Mouse (Mus musculus) CD4-positive, CD25-positive, alpha-beta regulatory T cell, adult 2 months (primary cell): ENCODE measurements around the gene Moxd1.

ENCODE experiments used
- DNase-seq: peaks from one replicate; pipeline ENCODE4 v3.0.0-alpha.2; 2012; ENCODE audit warnings: low read depth, low spot score

Moxd1 gene

GRCm38 (mm10) chr10:24223449-24224143 lies at the start of gene Moxd1:
Gene Moxd1, plus strand, starts transcription at chr10:24223517.
- DNase-seq = peak; percentile 3

DNA sequence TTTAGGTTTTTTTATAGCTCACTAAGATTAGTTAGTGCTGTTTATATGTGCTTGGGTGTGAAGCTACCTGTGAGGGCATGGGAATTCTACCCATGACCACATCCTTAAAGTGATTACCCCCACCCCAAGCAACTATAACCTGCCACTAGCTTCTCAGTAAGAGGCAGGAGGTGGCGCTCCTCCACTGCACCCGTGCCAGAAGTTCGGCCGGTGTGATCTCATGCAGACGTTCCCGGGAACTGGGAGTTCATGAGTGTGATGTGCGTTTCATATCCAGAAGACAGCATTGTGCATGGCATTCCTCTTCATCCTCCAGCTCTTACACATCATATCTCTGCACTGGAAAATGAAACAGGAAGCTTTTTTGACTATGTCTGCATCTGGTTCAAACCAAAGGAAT lies 32.9 kb upstream of the Moxd1 start:
- DNase-seq = no peak

- DNase-seq = no peak
Measured at GRCm38 (mm10) chr10:24191977-24192376, 31.3 kb upstream of the Moxd1 start.

DNA sequence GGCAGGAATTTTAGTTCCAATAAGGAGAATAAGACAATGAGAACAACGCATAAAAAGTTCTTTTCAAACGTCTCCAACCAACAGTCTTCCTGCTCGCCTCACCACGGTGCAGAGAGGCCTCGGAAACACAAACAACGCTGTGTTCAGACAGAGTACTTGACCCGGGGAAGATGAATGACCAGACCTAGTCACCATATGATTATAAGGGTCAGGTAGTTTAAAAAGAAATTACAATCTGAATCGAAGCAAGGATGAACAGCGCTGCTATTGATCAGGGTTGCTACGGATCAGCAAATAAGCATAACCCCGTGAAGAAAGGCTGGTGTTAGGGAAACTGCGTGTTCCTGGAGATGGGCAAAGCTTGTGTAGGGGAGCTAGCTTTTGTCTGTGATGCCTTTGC lies 24.0 kb upstream of the Moxd1 start:
- DNase-seq = no peak

GRCm38 (mm10) chr10:24200099-24200498 lies 23.2 kb upstream of the Moxd1 start:
- no peak for DNase-seq

DNA sequence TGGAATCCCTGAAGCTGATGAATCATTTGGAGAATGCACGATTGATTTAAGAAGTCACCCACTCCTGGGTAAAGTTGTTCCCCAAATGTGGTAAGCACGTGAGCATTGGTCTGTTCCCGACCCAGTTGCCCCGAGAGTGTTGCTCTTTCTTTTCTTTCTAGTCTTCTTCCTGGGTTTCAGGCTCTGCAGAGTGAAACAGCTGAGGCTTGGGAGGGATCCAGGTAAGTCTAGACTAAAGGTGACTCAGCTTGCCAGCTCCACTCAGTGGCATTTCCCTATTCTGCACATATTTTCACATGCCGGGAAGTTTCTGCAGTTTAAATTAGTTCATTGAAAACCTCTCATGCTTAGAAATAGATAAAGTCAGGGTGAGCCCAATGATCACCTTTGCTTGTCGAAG lies 13.2 kb upstream of the Moxd1 start:
- DNase-seq = no peak

GRCm38 (mm10) chr10:24213297-24213696 lies 10.0 kb upstream of the Moxd1 start:
- DNase-seq = no peak

DNA sequence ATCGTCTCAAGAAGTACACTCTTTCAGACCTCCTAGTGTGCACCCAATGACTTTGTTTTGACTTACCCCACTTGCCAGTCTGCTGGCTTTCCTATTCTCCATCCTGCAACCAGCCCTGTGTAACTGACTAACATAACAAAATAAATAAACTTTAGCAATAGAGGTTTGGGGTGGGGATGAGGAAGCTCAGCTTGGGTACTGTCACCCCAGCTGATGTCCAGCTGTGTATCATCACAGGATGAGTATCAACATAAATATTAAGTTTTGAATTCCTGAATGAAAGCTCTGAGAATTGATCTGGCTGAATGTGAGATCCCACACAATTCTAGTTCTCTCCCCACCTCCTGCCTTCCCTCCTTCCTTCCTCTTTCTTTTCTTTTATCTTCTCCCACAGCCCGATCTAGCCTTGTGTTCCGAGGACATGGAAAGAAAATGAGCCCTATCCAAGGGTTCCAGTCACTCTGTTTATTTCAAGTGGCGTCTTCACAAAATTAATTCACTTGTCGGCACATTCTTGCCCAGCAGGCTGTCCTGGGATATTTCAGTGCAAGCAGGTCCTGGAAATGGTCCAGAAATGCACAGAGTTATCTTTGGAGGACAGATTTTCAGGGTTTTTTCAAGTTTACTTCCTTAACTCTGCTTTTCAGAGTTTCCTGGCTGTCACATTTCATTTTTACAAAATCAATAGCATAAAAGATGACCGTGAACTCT lies 5.6 kb upstream of the Moxd1 start:
- DNase-seq = no peak

GRCm38 (mm10) chr10:24220931-24221330 lies 2.4 kb upstream of the Moxd1 start:
- DNase-seq = no peak

- no peak for DNase-seq
Measured at GRCm38 (mm10) chr10:24222911-24223310, 406 bp upstream of the Moxd1 start.

GRCm38 (mm10) chr10:24224591-24224990 lies 1.3 kb downstream of the Moxd1 start:
- no peak for DNase-seq

- DNase-seq = no peak
Measured at GRCm38 (mm10) chr10:24228318-24229183, 5.2 kb downstream of the Moxd1 start.

GRCm38 (mm10) chr10:24232281-24232680 lies 9.0 kb downstream of the Moxd1 start:
- no peak for DNase-seq

- no peak for DNase-seq
Measured at GRCm38 (mm10) chr10:24235426-24236283, 12.3 kb downstream of the Moxd1 start.

GRCm38 (mm10) chr10:24246815-24247214 lies 23.5 kb downstream of the Moxd1 start:
- no peak for DNase-seq

- no peak for DNase-seq
Measured at GRCm38 (mm10) chr10:24248116-24248515, 24.8 kb downstream of the Moxd1 start.

DNA sequence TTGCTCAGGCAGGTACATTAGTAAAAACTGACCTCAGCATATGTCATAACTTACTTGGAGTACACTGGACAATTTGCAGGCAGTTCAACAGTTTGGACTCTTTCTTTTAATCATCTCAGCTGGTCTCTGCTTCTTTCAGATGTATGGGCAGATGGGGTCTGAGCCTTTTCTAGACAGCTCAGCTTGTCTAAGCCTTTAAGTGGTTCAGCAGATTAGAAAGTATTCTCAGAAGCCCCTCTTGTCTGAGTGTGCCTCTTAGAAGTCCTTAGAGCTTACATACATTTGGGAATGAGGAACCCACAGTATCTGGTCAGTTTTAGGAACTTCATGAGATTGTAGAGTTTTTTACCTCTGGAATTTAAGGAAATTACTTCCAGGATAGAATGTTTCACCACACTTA lies 28.3 kb downstream of the Moxd1 start:
- DNase-seq = no peak

GRCm38 (mm10) chr10:24258150-24258549 lies 34.8 kb downstream of the Moxd1 start:
- DNase-seq = no peak

- DNase-seq = no peak
Measured at GRCm38 (mm10) chr10:24258885-24259284, 35.6 kb downstream of the Moxd1 start.

- no peak for DNase-seq
Measured at GRCm38 (mm10) chr10:24259794-24260590, 36.7 kb downstream of the Moxd1 start.

GRCm38 (mm10) chr10:24267520-24267919 lies 44.2 kb downstream of the Moxd1 start:
- no peak for DNase-seq
